Mouse (Mus musculus) heart, embryonic 13.5 days (tissue): ENCODE measurements around the gene Paqr5. TPM values are rescaled to one million over a fixed set of nuclear protein-coding genes. Genes with fewer than 3 reads are reported as not detected.

Source experiments
- ATAC-seq: fragments of 200-750 bp; cut with Nextera tagmentation; 2 replicates; pipeline ENCODE4 v1.8.0; 2017; ENCODE audit warnings: moderate TSS enrichment; ENCODE audit not compliant: insufficient number of reproducible peaks, low FRiP score, low TSS enrichment; ENCODE audit errors: extremely low read depth
- H3K27ac ChIP-seq: fragments of 300-500 bp; sonication (generic); replicated peaks from 2 replicates; pipeline ENCODE4 v1.5.1; 2015; ENCODE audit warnings: moderate library complexity, mild to moderate bottlenecking, inconsistent platforms
- H3K27me3 ChIP-seq: fragments of 300-500 bp; sonication (generic); replicated peaks from 2 replicates; pipeline ENCODE4 v1.6.1; 2015; ENCODE audit warnings: mild to moderate bottlenecking, inconsistent platforms
- H3K36me3 ChIP-seq: fragments of 300-500 bp; sonication (generic); 2 replicates; pipeline ENCODE4 v1.6.1; 2015; ENCODE audit warnings: mild to moderate bottlenecking, inconsistent platforms
- H3K4me1 ChIP-seq: fragments of 300-500 bp; sonication (generic); 2 replicates; pipeline ENCODE4 v1.6.1; 2015; ENCODE audit warnings: inconsistent platforms
- H3K4me2 ChIP-seq: fragments of 300-500 bp; sonication (generic); 2 replicates; pipeline ENCODE4 v1.6.1; 2015; ENCODE audit warnings: inconsistent platforms, mild to moderate bottlenecking, moderate library complexity
- H3K4me3 ChIP-seq: fragments of 300-500 bp; sonication (generic); 2 replicates; pipeline ENCODE4 v1.5.1; 2015; ENCODE audit warnings: moderate library complexity, mild to moderate bottlenecking, inconsistent platforms
- H3K9ac ChIP-seq: fragments of 300-500 bp; sonication (generic); 2 replicates; pipeline ENCODE4 v1.6.1; 2015; ENCODE audit warnings: inconsistent platforms, mild to moderate bottlenecking, moderate library complexity
- H3K9me3 ChIP-seq: fragments of 300-500 bp; sonication (generic); 2 replicates; pipeline ENCODE4 v1.6.1; 2016; ENCODE audit warnings: inconsistent platforms
- WGBS: fragments of 180-500 bp; shearing (Covaris S2); methylation state at CpG from one replicate; pipeline ENCODE4 v1.1.7; 2015; ENCODE audit warnings: mixed read lengths; 5-methylcytosine and 5-hydroxymethylcytosine counted together
- polyA plus RNA-seq: library from polyadenylated mRNA; unstranded; fragments of >200 nt; fragmentation: Nextera tagmentation; extraction: Ambion mirVana; gene quantifications from 2 replicates; pipeline ENCODE4 v1.2.1, GENCODE M21; 2015

Paqr5 gene
- polyA plus RNA-seq, 1 experiment from 2014 or later, result 0.39 TPM

DNA sequence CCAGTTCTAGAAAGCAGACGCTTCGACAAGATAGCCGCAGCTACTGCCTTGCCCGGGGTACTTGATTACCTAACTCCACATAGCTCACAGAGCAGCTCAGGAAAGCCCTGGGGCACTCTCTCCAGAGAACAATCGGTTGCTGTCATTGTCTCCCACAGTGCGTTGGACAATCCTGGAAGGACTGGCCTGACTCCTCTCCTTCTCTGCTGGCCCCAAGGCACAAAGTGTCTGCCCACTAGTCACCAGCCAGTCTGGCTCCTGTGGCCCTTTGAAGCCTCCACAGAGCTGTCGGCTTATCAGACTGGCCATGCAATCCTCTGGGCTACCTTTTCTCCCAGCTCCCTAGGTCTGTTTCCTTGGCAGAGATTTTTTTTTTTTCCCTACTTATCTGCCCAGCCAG, 74.4 kb downstream of the Paqr5 start:
- no peaks in the 10 kb centered on the region for H3K27me3 ChIP-seq
- peaks cover 14% of the 10 kb centered on the region for H3K4me1 ChIP-seq
- H3K9ac ChIP-seq, result 0 out of 2 replicates have a peak overlapping the region, but pooled peaks have one; percentile 10
- no peak overlapping the region for H3K27ac ChIP-seq
- H3K9me3 ChIP-seq, result no peaks in the 10 kb centered on the region
- H3K4me2 ChIP-seq, result no peak overlapping the region
- ATAC-seq, result no peak
- H3K4me3 ChIP-seq, result no peak overlapping the region
- 44% methylated on average over 7 of the region's 7 CpGs for WGBS
- no peaks in the 10 kb centered on the region for H3K36me3 ChIP-seq

DNA sequence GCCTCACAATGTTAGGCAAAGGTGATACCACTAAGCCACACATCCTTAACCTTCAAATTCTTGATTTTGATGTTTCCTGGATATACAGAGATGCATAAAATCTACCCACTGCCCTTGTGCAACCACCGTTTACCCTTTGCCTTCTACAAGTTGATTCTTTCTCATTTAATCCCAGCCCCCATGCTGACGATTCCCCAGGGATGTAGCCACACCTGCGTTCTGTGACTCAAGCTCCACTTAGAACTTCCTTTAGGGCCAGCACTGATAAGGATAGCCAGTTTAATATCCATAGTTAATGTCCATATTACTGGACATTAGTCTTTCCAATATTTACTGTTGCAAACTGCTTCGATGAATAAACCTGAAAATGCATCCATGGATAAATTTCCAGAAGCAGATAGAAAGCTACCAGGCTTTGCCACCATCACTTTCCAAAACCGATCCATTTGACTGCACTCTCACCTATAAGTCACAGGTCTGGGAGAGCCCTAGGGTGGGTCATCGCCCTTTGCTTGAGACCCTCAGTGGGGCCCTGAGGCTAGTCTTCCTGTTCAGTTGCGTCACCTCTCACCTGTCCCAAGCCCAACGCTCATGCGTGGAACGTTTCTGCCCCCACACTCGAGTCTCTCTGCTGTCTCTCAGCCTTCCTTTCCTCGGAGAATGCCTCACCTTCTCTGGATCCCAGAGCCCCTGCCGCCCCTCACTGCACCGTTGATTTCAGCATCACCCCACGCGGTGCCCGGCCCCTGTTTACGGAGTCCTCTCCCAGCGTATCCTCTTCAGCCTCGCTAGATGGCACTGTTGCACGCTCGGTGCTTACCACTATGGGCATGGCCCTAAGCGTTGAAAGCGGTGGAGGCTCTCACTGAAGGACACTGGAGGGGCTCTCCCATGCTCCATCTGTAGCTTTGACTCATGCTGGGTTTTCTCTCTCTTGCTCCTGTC, 79.0 kb downstream of the Paqr5 start:
- no peak for ATAC-seq
- Histone ChIP-seq H3K9ac (peak overlapping the region; percentile 75), H3K4me1 (peaks cover 28% of the 10 kb centered on the region), H3K9me3 (no peaks in the 10 kb centered on the region), H3K27me3 (no peaks in the 10 kb centered on the region), H3K27ac (peak overlapping the region; percentile 61), H3K4me3 (peak overlapping the region; percentile 92), H3K4me2 (peak overlapping the region; percentile 98), H3K36me3 (peaks cover 14% of the 10 kb centered on the region)
- 8% methylated on average over 24 of the region's 24 CpGs for WGBS

DNA sequence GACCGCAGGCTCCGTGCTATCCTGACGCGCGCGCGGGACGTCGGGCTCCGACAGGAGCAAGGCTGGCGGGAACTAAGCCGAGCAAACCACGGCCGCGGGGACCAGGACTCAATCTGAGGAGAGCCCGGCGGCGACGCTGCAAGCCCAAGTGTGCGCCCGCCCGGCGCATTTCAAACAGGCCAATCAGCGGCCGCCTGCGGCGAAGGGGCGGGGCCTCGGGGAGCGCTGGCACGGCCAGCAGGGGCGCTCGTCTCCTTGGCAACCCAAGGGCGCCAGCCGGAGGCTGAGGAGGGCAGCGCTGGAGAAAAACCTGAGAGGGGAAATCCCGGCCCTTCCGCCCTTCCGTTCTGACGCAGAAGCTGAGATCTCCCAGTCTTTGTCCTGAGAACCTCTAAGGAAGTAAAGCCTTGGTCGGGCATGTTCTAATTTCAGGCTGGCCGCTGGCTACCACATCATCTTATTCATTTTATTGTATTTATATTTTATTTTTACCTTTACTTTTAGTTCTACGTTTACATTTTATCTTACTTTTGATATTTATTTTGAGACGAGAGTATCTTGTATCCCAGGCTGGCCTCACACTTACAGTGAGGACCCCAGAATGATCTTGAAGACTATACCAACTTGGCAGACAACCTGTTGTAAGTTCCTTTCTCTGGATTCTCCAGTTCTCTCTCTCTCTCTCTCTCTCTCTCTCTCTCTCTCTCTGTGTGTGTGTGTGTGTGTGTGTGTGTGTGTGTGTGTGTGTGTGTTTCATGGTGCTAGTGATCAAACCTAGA, 79.8 kb downstream of the Paqr5 start, which contains the start of gene Kif23:
Gene Kif23, minus strand, starts transcription at position 152 of the 779 bp plus-strand sequence.
- H3K36me3 ChIP-seq, result peaks cover 22% of the 10 kb centered on the region
- peak within 1 kb of the TSS; percentile 77 for H3K27ac ChIP-seq
- H3K9ac ChIP-seq, result peak within 1 kb of the TSS; percentile 91
- H3K4me2 ChIP-seq, result peak within 1 kb of the TSS; percentile 98
- peak; percentile 95 for ATAC-seq
- H3K9me3 ChIP-seq, result no peaks in the 10 kb centered on the region
- peaks cover 28% of the 10 kb centered on the region for H3K4me1 ChIP-seq
- whole genome bisulfite sequencing, result 1% methylated on average over 44 of the region's 44 CpGs
- no peaks in the 10 kb centered on the region for H3K27me3 ChIP-seq
- H3K4me3 ChIP-seq, result peak within 1 kb of the TSS; percentile 92

DNA sequence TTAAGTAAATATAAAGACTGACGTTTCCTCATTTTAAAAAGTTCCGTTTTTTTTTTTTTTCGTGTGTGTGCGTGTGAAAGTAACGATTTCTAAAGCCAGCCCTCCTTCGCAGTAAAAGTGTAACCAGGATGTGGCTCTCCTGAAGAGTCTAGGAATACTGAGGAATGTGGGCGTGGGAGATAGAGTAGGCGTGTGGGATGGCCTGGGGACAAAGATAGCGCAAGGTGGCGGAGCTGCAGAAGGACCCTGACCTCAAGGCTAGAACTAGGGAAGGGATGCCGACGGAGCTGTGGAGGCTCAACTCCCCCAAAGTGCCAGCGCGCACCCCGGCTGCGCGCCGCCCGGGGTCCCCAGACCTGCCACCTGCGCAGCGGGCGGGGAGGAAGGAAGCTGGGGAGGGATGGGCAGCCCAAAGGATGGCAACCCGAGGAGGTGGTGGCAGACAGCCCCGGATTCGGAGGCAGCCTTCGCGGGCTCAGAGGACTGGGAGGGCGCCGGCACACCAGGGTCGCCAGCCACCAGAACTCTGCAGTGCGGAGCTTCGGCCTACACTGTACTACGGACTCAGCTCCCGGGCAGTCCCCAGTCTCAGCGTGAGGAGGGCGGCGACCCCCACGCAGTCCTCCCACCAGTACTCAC, 80.6 kb downstream of the Paqr5 start:
- Histone ChIP-seq H3K36me3 (peaks cover 25% of the 10 kb centered on the region), H3K4me1 (peaks cover 35% of the 10 kb centered on the region), H3K4me2 (peak overlapping the region; percentile 98), H3K27me3 (no peaks in the 10 kb centered on the region), H3K27ac (peak overlapping the region; percentile 77), H3K9me3 (no peaks in the 10 kb centered on the region), H3K4me3 (peak overlapping the region; percentile 92), H3K9ac (peak overlapping the region; percentile 91)
- peak; percentile 56 for ATAC-seq
- WGBS, result under 1% methylated on average over 36 of the region's 38 CpGs

DNA sequence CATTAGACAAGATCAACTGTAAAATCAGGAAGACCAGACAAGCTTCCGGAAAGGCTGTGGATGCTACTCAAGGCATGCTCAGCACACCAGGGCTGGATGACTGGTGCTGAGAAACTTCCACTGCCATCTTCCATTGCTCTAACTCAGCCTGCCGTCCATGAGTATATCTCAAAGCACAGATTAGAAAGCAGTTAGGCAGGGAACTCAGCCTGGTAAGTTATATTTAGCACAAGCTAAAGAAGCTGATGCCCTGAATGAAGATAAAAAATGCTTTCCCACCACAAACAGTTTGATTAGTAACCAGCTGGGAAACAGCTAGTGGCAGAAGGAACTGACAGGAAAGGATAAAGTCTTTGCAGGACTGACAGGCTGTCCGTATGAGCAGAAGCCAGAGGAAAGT, 85.6 kb downstream of the Paqr5 start:
- no peaks in the 10 kb centered on the region for H3K9me3 ChIP-seq
- H3K27me3 ChIP-seq, result no peaks in the 10 kb centered on the region
- no peak overlapping the region; the same call in 1 of the 2 replicates for H3K9ac ChIP-seq
- no peak overlapping the region for H3K4me3 ChIP-seq
- WGBS, result 32% methylated on average over 3 of the region's 3 CpGs
- H3K36me3 ChIP-seq, result peaks cover 75% of the 10 kb centered on the region
- peaks cover 32% of the 10 kb centered on the region for H3K4me1 ChIP-seq
- no peak for ATAC-seq
- peak overlapping the region; percentile 0; the same call in 1 of the 2 replicates for H3K4me2 ChIP-seq
- H3K27ac ChIP-seq, result peak overlapping the region; percentile 49

DNA sequence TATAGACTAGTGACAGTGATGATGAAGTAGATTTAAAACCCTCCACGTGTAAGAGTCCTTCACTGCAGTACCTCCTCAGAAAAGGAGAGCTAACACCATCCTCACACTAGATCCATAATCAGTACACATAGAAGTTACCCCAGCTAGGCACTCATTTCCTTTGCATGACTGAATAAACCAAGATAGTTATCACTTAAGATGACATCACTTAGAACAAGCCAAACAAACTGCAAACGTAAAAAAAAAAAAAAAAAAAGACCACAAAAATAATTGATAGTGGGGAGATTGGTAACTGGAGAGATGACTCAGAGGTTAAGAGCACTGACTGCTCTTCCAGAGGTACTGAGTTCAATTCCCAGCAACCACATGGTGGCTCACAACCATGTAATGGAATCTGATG, 93.3 kb downstream of the Paqr5 start:
- H3K9me3 ChIP-seq, result no peaks in the 10 kb centered on the region
- no peak for ATAC-seq
- H3K9ac ChIP-seq, result no peak overlapping the region
- H3K4me1 ChIP-seq, result no peaks in the 10 kb centered on the region
- no peak overlapping the region for H3K27ac ChIP-seq
- no peak overlapping the region for H3K4me3 ChIP-seq
- H3K4me2 ChIP-seq, result no peak overlapping the region
- WGBS, result 68% methylated on average over 2 of the region's 2 CpGs
- peaks cover 99% of the 10 kb centered on the region for H3K36me3 ChIP-seq
- H3K27me3 ChIP-seq, result no peaks in the 10 kb centered on the region

DNA sequence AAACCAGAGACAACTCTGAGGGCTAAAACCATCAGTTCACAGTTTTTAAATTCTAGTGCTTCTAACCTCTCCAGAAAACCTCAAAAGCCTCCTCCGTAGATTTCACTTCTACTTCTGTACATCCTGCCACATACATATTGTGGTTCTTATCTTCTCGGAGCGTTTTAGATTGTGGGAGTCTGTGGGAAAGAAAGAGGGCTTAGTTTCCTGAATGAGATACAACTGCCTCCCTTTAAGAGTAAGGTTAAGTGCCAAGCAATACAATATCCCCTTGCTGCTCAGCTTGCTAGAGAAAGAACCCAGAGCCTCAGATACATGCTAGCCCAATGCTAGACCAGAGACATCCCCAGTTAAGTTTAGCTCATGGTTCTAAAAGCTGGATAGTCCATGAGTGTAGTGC, 94.6 kb downstream of the Paqr5 start:
- H3K36me3 ChIP-seq, result peaks cover 99% of the 10 kb centered on the region
- H3K9me3 ChIP-seq, result no peaks in the 10 kb centered on the region
- H3K4me2 ChIP-seq, result no peak overlapping the region
- no peak overlapping the region for H3K9ac ChIP-seq
- WGBS, result 69% methylated on average over 3 of the region's 3 CpGs
- no peaks in the 10 kb centered on the region for H3K27me3 ChIP-seq
- ATAC-seq, result no peak
- H3K27ac ChIP-seq, result no peak overlapping the region
- H3K4me3 ChIP-seq, result no peak overlapping the region
- H3K4me1 ChIP-seq, result no peaks in the 10 kb centered on the region

DNA sequence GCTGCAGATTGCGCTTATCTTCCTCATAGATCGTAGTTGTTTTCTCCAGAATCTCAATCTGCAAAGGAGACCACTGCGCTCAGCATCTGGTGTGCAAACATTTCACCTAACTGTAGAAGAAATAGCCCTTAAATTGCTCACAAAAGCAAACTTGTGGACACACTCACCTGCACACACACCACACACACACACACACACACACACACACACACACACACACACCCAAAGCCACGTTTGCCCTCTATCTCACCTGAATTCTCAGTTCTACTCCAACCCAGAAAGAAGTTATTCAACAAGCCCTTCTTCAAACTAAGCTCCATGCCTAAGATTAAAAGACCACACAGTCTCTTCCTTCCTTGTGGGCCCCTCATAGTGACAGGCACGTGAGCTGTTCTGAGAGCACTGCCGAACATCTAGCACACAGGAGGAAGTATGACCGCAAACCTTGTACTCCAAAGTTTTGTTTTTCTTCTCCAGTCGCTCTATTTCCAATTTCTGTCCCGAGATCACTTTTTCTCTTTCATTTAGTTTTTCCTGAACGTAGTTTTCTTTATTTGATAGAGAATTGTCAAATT, 101.5 kb downstream of the Paqr5 start:
- Histone ChIP-seq H3K4me1 (no peaks in the 10 kb centered on the region), H3K4me2 (no peak overlapping the region), H3K27me3 (no peaks in the 10 kb centered on the region), H3K9me3 (no peaks in the 10 kb centered on the region), H3K9ac (no peak overlapping the region), H3K36me3 (peaks cover 99% of the 10 kb centered on the region), H3K4me3 (no peak overlapping the region), H3K27ac (no peak overlapping the region)
- no peak for ATAC-seq
- WGBS, result 84% methylated on average over 10 of the region's 10 CpGs

DNA sequence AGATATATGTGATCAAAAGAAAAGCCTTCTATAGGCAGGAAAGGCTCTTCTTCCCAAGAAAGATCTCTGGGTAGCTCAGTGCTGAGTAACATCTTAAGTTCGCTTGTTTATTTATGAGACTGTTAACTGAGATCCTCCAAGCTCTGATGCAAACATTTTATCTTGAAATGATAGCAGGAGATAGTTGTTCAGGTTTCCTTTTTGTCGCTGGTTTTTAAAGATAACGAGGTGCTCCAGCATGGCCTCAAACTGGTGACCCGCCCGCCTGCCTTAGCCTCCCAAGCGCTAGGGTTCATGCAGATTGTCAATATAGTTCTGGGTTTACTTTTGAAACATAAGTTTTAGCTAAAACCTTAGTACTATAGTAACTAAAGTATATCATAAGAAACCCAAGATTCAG, 106.3 kb downstream of the Paqr5 start:
- peaks cover 89% of the 10 kb centered on the region for H3K36me3 ChIP-seq
- WGBS, result 75% methylated on average over 6 of the region's 6 CpGs
- H3K9me3 ChIP-seq, result no peaks in the 10 kb centered on the region
- no peak overlapping the region for H3K27ac ChIP-seq
- H3K4me3 ChIP-seq, result no peak overlapping the region
- no peaks in the 10 kb centered on the region for H3K27me3 ChIP-seq
- no peak overlapping the region for H3K4me2 ChIP-seq
- H3K4me1 ChIP-seq, result peaks cover 3% of the 10 kb centered on the region; the same call in 1 of the 2 replicates
- ATAC-seq, result no peak
- H3K9ac ChIP-seq, result no peak overlapping the region

DNA sequence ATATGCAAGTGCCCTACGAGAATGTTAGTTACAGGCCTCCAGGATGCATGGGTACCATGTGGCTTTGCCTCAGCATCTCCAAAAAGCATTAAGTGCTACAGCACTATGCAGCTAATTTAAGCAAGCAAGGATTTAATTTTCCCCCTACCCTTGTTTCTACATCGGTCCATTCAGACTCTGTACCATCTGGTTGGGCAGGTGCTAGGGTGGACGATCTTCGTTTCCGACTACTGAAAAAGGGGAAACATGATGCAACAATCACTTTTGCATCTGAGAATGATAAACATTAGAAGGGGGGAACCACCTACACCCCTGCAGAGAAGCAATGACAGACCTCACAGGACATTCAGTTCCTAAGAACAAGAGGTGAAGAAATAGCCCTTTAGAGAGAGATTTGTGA, 107.2 kb downstream of the Paqr5 start:
- H3K4me3 ChIP-seq, result no peak overlapping the region
- H3K36me3 ChIP-seq, result peaks cover 80% of the 10 kb centered on the region
- WGBS, result 96% methylated on average over 5 of the region's 5 CpGs
- H3K27ac ChIP-seq, result no peak overlapping the region
- H3K27me3 ChIP-seq, result no peaks in the 10 kb centered on the region
- H3K4me2 ChIP-seq, result no peak overlapping the region
- no peaks in the 10 kb centered on the region for H3K9me3 ChIP-seq
- H3K4me1 ChIP-seq, result peaks cover 7% of the 10 kb centered on the region; the same call in 1 of the 2 replicates
- ATAC-seq, result no peak
- no peak overlapping the region for H3K9ac ChIP-seq

DNA sequence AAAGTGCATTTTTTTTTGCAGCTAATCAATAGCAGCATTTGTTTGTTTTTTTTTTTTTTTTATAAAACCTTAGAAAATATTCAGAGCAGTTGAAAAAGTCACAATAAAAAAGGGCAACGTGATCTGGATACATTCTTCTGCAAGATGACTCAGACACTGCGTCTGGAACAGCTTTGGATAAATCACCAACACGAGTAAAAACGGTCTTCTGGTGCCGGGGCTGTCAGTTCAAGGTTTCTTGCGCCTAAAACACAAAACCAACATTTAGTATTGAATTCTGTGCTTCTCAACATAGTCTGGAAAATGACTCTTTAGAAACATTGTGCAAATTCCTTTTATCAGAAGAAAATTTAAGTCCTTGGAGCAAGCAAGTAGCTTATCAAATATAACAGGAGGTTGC, 109.2 kb downstream of the Paqr5 start:
- no peak overlapping the region for H3K4me3 ChIP-seq
- H3K4me1 ChIP-seq, result peaks cover 21% of the 10 kb centered on the region
- H3K9me3 ChIP-seq, result no peaks in the 10 kb centered on the region
- H3K36me3 ChIP-seq, result peaks cover 72% of the 10 kb centered on the region
- ATAC-seq, result no peak
- 86% methylated on average over 6 of the region's 6 CpGs for WGBS
- H3K27me3 ChIP-seq, result no peaks in the 10 kb centered on the region
- no peak overlapping the region for H3K9ac ChIP-seq
- no peak overlapping the region for H3K4me2 ChIP-seq
- no peak overlapping the region for H3K27ac ChIP-seq
